Mouse (Mus musculus): ENCODE results near the gene Pgc.

- TF ChIP-seq CTCF (IDR thresholded peaks at IDR 0.05; ENCODE audit: low read depth, low read length) (no peak), POLR2A (IDR thresholded peaks at IDR 0.05; ENCODE audit: insufficient read depth, low read length) (no peak)
Measured at GRCm38 (mm10) chr17:47688608-47689575, 37.8 kb upstream of the Pgc start, which contains the start of gene Frs3.
